Mouse (Mus musculus) thymus, adult 2 months (tissue): Measurements from ENCODE around the gene Cebpg. TPM values are rescaled to one million over a fixed set of nuclear protein-coding genes. Genes with fewer than 3 reads are reported as not detected.

ENCODE experiments used
- DNase-seq: peaks from one replicate; pipeline ENCODE4 v3.0.0; 2021
- H3K27ac ChIP-seq: fragments of 200-500 bp; 2 replicates; pipeline ENCODE4 v1.5.1; 2012; ENCODE audit warnings: low read length, control low read depth; ENCODE audit not compliant: control insufficient read depth, insufficient read depth
- H3K27me3 ChIP-seq: fragments of 200-500 bp; 2 replicates; pipeline ENCODE4 v1.6.1; 2012; ENCODE audit warnings: mild to moderate bottlenecking, low read length, moderate library complexity, mixed read lengths; ENCODE audit not compliant: control insufficient read depth, insufficient read depth
- H3K36me3 ChIP-seq: fragments of 200-500 bp; 2 replicates; pipeline ENCODE4 v1.6.1; 2012; ENCODE audit warnings: mild to moderate bottlenecking, low read length, moderate library complexity; ENCODE audit not compliant: control insufficient read depth, insufficient read depth
- H3K4me1 ChIP-seq: fragments of 200-500 bp; replicated peaks from 2 replicates; pipeline ENCODE4 v1.6.1; 2012; ENCODE audit warnings: low read length; ENCODE audit not compliant: control insufficient read depth, insufficient read depth
- H3K4me3 ChIP-seq: fragments of 200-500 bp; 2 replicates; pipeline ENCODE4 v1.5.1; 2012; ENCODE audit warnings: mild to moderate bottlenecking, low read length, control low read depth, moderate library complexity; ENCODE audit not compliant: control insufficient read depth, insufficient read depth
- CTCF ChIP-seq: fragments of 200-500 bp; IDR thresholded peaks from 2 replicates; pipeline ENCODE4 v1.5.1; 2012; ENCODE audit warnings: mild to moderate bottlenecking, control low read depth, low read length, moderate library complexity, borderline replicate concordance; ENCODE audit not compliant: control insufficient read depth, poor library complexity, insufficient read depth; ENCODE audit errors: extremely low read depth
- POLR2A ChIP-seq: fragments of 200-500 bp; IDR thresholded peaks from 2 replicates; pipeline ENCODE4 v1.6.1; 2012; ENCODE audit warnings: mild to moderate bottlenecking, low read length, control low read depth, moderate library complexity; ENCODE audit not compliant: control insufficient read depth, poor library complexity, insufficient read depth; ENCODE audit errors: extremely low read depth
- WGBS: fragments of 180-500 bp; shearing (Covaris S2); methylation state at CpG from one replicate; pipeline ENCODE4 v1.1.7; 2018; 5-methylcytosine and 5-hydroxymethylcytosine counted together
- polyA plus RNA-seq: library from polyadenylated mRNA; depleted of rRNA; stranded (reverse); fragments of >200 nt; gene quantifications from 2 replicates; pipeline ENCODE4 v1.2.3, GENCODE M21; 2012; rRNA removed

Gene Cebpg
- polyA plus RNA-seq, 1 experiment = 11.9 TPM

DNA sequence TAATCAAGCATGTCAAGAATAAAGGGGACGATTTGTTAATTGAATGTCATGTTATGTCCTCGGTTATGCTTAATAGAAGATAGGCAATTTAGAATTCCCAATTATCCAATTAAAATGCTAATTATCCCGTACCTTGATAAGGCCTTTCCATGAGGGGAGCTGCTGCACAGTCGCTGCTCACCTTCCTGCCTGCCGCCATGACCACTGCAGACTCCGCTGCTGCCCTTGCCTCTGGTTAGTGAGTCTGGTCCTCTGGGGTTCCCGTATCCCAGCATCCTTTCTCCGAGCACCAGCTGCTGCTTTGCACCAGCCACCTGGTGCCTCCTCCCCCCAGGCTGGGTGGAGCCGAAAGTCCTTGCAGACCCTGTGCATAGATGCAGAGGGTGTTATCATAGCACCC lies 43.1 kb downstream of the Cebpg start:
- Histone ChIP-seq H3K27me3 (no peaks in the 10 kb centered on the region), H3K36me3 (no peaks in the 10 kb centered on the region), H3K27ac (no peak overlapping the region), H3K4me3 (no peak overlapping the region), H3K4me1 (no peaks in the 10 kb centered on the region)
- WGBS = 97% methylated on average over 9 of the region's 9 CpGs
- no peak for DNase-seq
- TF ChIP-seq CTCF (no peak), POLR2A (no peak)

GRCm38 (mm10) chr7:35006661-35007060 lies 49.7 kb downstream of the Cebpg start:
- TF ChIP-seq POLR2A (no peak), CTCF (no peak)
- Histone ChIP-seq H3K4me3 (no peak overlapping the region), H3K4me1 (no peaks in the 10 kb centered on the region), H3K27ac (no peak overlapping the region), H3K27me3 (no peaks in the 10 kb centered on the region), H3K36me3 (no peaks in the 10 kb centered on the region)
- 94% methylated on average over 7 of the region's 7 CpGs for WGBS
- no peak for DNase-seq

GRCm38 (mm10) chr7:35003171-35003737 lies 53.1 kb downstream of the Cebpg start:
- H3K4me1 ChIP-seq = no peaks in the 10 kb centered on the region
- no peak overlapping the region for H3K27ac ChIP-seq
- H3K27me3 ChIP-seq = no peaks in the 10 kb centered on the region
- no peak for DNase-seq
- no peaks in the 10 kb centered on the region for H3K36me3 ChIP-seq
- TF ChIP-seq POLR2A (no peak), CTCF (no peak)
- WGBS = 94% methylated on average over 7 of the region's 7 CpGs
- H3K4me3 ChIP-seq = no peak overlapping the region

DNA sequence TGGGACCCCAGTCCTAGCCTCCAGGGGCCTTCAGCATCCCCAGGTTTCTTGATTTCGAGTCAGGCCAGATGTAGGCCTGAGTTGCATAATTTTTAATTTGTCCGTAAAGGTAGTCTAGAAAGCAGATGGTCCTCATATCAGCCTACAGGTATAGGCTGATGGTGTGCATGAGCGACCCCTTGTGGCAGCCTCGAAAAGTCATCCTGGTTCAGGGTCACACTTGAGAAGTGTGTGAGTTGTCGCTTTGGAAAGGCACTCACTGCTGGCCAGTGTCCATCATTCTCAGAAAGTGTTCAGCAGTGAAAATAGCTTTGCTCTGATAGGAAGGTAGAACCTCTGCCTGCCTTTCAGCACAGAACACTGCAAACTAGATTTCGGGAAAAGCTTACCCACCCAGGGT lies 55.5 kb downstream of the Cebpg start:
- WGBS = 44% methylated on average over 6 of the region's 6 CpGs
- DNase-seq = peak; percentile 47
- Histone ChIP-seq H3K27me3 (no peaks in the 10 kb centered on the region), H3K4me3 (no peak overlapping the region), H3K27ac (no peak overlapping the region), H3K4me1 (no peaks in the 10 kb centered on the region), H3K36me3 (no peaks in the 10 kb centered on the region)
- no peak for TF ChIP-seq CTCF
- no peak for TF ChIP-seq POLR2A

Other genes starting within 250 kb of the Cebpg start
- gene Chst8, start 243.9 kb downstream of the Cebpg start, polyA plus RNA-seq = 6.1 and 6.3 TPM in 2 replicates
- 77.0 and 87.6 TPM in 2 replicates for gene Pepd, start 144.2 kb downstream of the Cebpg start, polyA plus RNA-seq
- 56.3 and 84.1 TPM in 2 replicates for gene Cebpa, start 62.7 kb upstream of the Cebpg start, polyA plus RNA-seq
- 7.9 and 11.1 TPM in 2 replicates for gene Slc7a10, start 129.8 kb upstream of the Cebpg start, polyA plus RNA-seq
- gene Lrp3, start 158.9 kb upstream of the Cebpg start, polyA plus RNA-seq = 2.4 TPM in 2 replicates